Mouse (Mus musculus): ENCODE results near the gene Mgat5. TPM values are rescaled to one million over a fixed set of nuclear protein-coding genes. Genes with fewer than 3 reads are reported as not detected.

The Mgat5 gene
- polyA plus RNA-seq, 1 experiment = 2.2 TPM

GRCm38 (mm10) chr1:127214585-127215232 lies 9.9 kb downstream of the Mgat5 start:
- TF ChIP-seq MYOG (IDR thresholded peaks at IDR 0.05; ENCODE audit: control insufficient read depth in 1 of 3, insufficient read depth in 1 of 3, insufficient read length in 2 of 3, low read depth in 2 of 3) (no peak), POLR2AphosphoS2 (IDR thresholded peaks at IDR 0.05; ENCODE audit: insufficient read length, low read depth) (no peak), USF1 (IDR thresholded peaks at IDR 0.05; ENCODE audit: low read depth) (no peak), POLR2A (IDR thresholded peaks at IDR 0.05; ENCODE audit: insufficient read length, low read depth) (no peak), MYOD1 (IDR thresholded peaks at IDR 0.05; ENCODE audit: control insufficient read depth in 1 of 3, insufficient read length in 2 of 3, low read depth in 2 of 3) (no peak), MAX (IDR thresholded peaks at IDR 0.05; ENCODE audit: low read depth) (no peak), TCF3 (IDR thresholded peaks at IDR 0.05; ENCODE audit: insufficient read length, low read depth) (no peak), E2F4 (IDR thresholded peaks at IDR 0.05; ENCODE audit: insufficient read depth) (no peak), REST (IDR thresholded peaks at IDR 0.05; ENCODE audit: insufficient read depth, insufficient read length) (no peak), CEBPB (IDR thresholded peaks at IDR 0.05; ENCODE audit: insufficient read depth, poor library complexity, severe bottlenecking) (no peak)
- H3K27me3 ChIP-seq (ENCODE audit: control insufficient read depth, insufficient read depth, insufficient read length) = no peaks in the 10 kb centered on the region
- H3ac ChIP-seq (ENCODE audit: control insufficient read depth, insufficient read length) = no peak overlapping the region
- H3K36me3 ChIP-seq (ENCODE audit: control insufficient read depth, insufficient read depth) = no peaks in the 10 kb centered on the region
- H3K79me2 ChIP-seq (ENCODE audit: control insufficient read depth, insufficient read depth) = no peaks in the 10 kb centered on the region
- no peak overlapping the region for H3K4me2 ChIP-seq (ENCODE audit: low read depth)
- H3K4me3 ChIP-seq = no peak overlapping the region

GRCm38 (mm10) chr1:127216979-127217378 lies 12.2 kb downstream of the Mgat5 start:
- Histone ChIP-seq H3K4me2 (ENCODE audit: low read depth) (no peak overlapping the region), H3K4me3 (no peak overlapping the region), H3ac (ENCODE audit: control insufficient read depth, insufficient read length) (no peak overlapping the region), H3K27me3 (ENCODE audit: control insufficient read depth, insufficient read depth, insufficient read length) (no peaks in the 10 kb centered on the region), H3K36me3 (ENCODE audit: control insufficient read depth, insufficient read depth) (no peaks in the 10 kb centered on the region), H3K79me2 (ENCODE audit: control insufficient read depth, insufficient read depth) (no peaks in the 10 kb centered on the region)
- TF ChIP-seq SRF (IDR thresholded peaks at IDR 0.05; ENCODE audit: control insufficient read depth, insufficient read length, low read depth) (no peak), MAX (IDR thresholded peaks at IDR 0.05; ENCODE audit: low read depth) (no peak), E2F4 (IDR thresholded peaks at IDR 0.05; ENCODE audit: insufficient read depth) (no peak), REST (IDR thresholded peaks at IDR 0.05; ENCODE audit: insufficient read depth, insufficient read length) (no peak), MYOG (IDR thresholded peaks at IDR 0.05; ENCODE audit: control insufficient read depth in 1 of 3, insufficient read depth in 1 of 3, insufficient read length in 2 of 3, low read depth in 2 of 3) (no peak), POLR2A (IDR thresholded peaks at IDR 0.05; ENCODE audit: insufficient read length, low read depth) (no peak), MYOD1 (IDR thresholded peaks at IDR 0.05; ENCODE audit: control insufficient read depth in 1 of 3, insufficient read length in 2 of 3, low read depth in 2 of 3) (no peak), CEBPB (IDR thresholded peaks at IDR 0.05; ENCODE audit: insufficient read depth, poor library complexity, severe bottlenecking) (no peak), TCF12 (IDR thresholded peaks at IDR 0.05; ENCODE audit: insufficient read depth, poor library complexity, severe bottlenecking) (no peak), TCF3 (IDR thresholded peaks at IDR 0.05; ENCODE audit: insufficient read length, low read depth) (no peak), USF1 (IDR thresholded peaks at IDR 0.05; ENCODE audit: low read depth) (no peak)

- no peak overlapping the region for H3K4me3 ChIP-seq
- no peak overlapping the region for H3ac ChIP-seq (ENCODE audit: control insufficient read depth, insufficient read length)
- H3K27me3 ChIP-seq (ENCODE audit: control insufficient read depth, insufficient read depth, insufficient read length) = no peaks in the 10 kb centered on the region
- H3K79me2 ChIP-seq (ENCODE audit: control insufficient read depth, insufficient read depth) = no peaks in the 10 kb centered on the region
- H3K36me3 ChIP-seq (ENCODE audit: control insufficient read depth, insufficient read depth) = no peaks in the 10 kb centered on the region
- TF ChIP-seq POLR2AphosphoS2 (IDR thresholded peaks at IDR 0.05; ENCODE audit: insufficient read length, low read depth) (no peak), E2F4 (IDR thresholded peaks at IDR 0.05; ENCODE audit: insufficient read depth) (no peak), POLR2A (IDR thresholded peaks at IDR 0.05; ENCODE audit: insufficient read length, low read depth) (no peak), SRF (IDR thresholded peaks at IDR 0.05; ENCODE audit: control insufficient read depth, insufficient read length, low read depth) (no peak), MYOG (IDR thresholded peaks at IDR 0.05; ENCODE audit: control insufficient read depth in 1 of 3, insufficient read depth in 1 of 3, insufficient read length in 2 of 3, low read depth in 2 of 3) (no peak), MAX (IDR thresholded peaks at IDR 0.05; ENCODE audit: low read depth) (no peak), USF1 (IDR thresholded peaks at IDR 0.05; ENCODE audit: low read depth) (no peak), REST (IDR thresholded peaks at IDR 0.05; ENCODE audit: insufficient read depth, insufficient read length) (no peak)
- no peak overlapping the region for H3K4me2 ChIP-seq (ENCODE audit: low read depth)
Observed at GRCm38 (mm10) chr1:127217665-127218064, 12.8 kb downstream of the Mgat5 start.

- H3K4me2 ChIP-seq (ENCODE audit: low read depth) = no peak overlapping the region
- no peak for TF ChIP-seq REST (IDR thresholded peaks at IDR 0.05; ENCODE audit: insufficient read depth, insufficient read length)
- TF ChIP-seq USF1 (IDR thresholded peaks at IDR 0.05; ENCODE audit: low read depth) = no peak
- no peak for TF ChIP-seq MYOG (IDR thresholded peaks at IDR 0.05; ENCODE audit: control insufficient read depth in 1 of 3, insufficient read depth in 1 of 3, insufficient read length in 2 of 3, low read depth in 2 of 3)
- no peak for TF ChIP-seq TCF3 (IDR thresholded peaks at IDR 0.05; ENCODE audit: insufficient read length, low read depth)
- no peak for TF ChIP-seq TCF12 (IDR thresholded peaks at IDR 0.05; ENCODE audit: insufficient read depth, poor library complexity, severe bottlenecking)
- TF ChIP-seq MYOD1 (IDR thresholded peaks at IDR 0.05; ENCODE audit: control insufficient read depth in 1 of 3, insufficient read length in 2 of 3, low read depth in 2 of 3) = no peak
- TF ChIP-seq CEBPB (IDR thresholded peaks at IDR 0.05; ENCODE audit: insufficient read depth, poor library complexity, severe bottlenecking) = no peak
- TF ChIP-seq E2F4 (IDR thresholded peaks at IDR 0.05; ENCODE audit: insufficient read depth) = no peak
- TF ChIP-seq POLR2AphosphoS2 (IDR thresholded peaks at IDR 0.05; ENCODE audit: insufficient read length, low read depth) = no peak
- TF ChIP-seq MAX (IDR thresholded peaks at IDR 0.05; ENCODE audit: low read depth) = no peak
- TF ChIP-seq POLR2A (IDR thresholded peaks at IDR 0.05; ENCODE audit: insufficient read length, low read depth) = no peak
- no peak for TF ChIP-seq SRF (IDR thresholded peaks at IDR 0.05; ENCODE audit: control insufficient read depth, insufficient read length, low read depth)
- no peaks in the 10 kb centered on the region for H3K79me2 ChIP-seq (ENCODE audit: control insufficient read depth, insufficient read depth)
- H3K36me3 ChIP-seq (ENCODE audit: control insufficient read depth, insufficient read depth) = no peaks in the 10 kb centered on the region
- no peak overlapping the region for H3K4me3 ChIP-seq
- H3ac ChIP-seq (ENCODE audit: control insufficient read depth, insufficient read length) = no peak overlapping the region
- no peaks in the 10 kb centered on the region for H3K27me3 ChIP-seq (ENCODE audit: control insufficient read depth, insufficient read depth, insufficient read length)
Observed at GRCm38 (mm10) chr1:127218182-127218581, 13.4 kb downstream of the Mgat5 start.
